Mouse (Mus musculus): ENCODE measurements at regions not wholly inside any gene's neighbourhood (a gene's known extent, or its start where the extent isn't known, plus 50 kb on each side); places are given as distances from the start of the nearest gene placed in this dataset.

- TF ChIP-seq HCFC1 (IDR thresholded peaks at IDR 0.05; ENCODE audit: borderline replicate concordance, insufficient read depth, low read length) (no peak), CHD2 (IDR thresholded peaks at IDR 0.05; ENCODE audit: low read depth, low read length) (no peak), MAFK (IDR thresholded peaks at IDR 0.05; ENCODE audit: insufficient read depth, low read depth, low read length) (no peak)
Measured at GRCm38 (mm10) chr6:111708277-111708676, 565.3 kb upstream of the Lmcd1 start.

All from ES-E14 (cell line).